Mouse (Mus musculus): ENCODE measurements around the gene Ganc.

Gene Ganc

DNA sequence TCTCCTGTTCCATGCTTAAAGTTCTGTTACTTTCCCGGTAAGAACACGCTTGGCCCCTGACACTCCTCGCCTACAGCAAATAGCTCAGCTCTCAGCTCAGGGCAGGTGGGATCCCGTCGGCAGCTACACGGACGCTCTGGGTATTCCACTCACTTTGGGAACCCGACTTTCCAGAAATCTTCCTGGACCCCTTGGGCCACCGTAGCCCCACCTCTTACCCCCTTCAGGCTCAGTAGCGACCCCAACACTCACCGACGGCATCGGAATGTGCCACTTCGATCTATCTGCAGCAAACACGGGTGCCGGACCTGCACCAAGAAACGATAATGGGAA, at the start of gene Ganc:
Gene Ganc, plus strand, starts transcription at position 244 of the 333 bp plus-strand sequence.
- in situ Hi-C loops (cut with MboI, MseI), result loop anchor here (10.0 kb wide), 1 partner anchor 571 kb away; the partner anchor contains the start of genes Tmem62 and Ubr1

DNA sequence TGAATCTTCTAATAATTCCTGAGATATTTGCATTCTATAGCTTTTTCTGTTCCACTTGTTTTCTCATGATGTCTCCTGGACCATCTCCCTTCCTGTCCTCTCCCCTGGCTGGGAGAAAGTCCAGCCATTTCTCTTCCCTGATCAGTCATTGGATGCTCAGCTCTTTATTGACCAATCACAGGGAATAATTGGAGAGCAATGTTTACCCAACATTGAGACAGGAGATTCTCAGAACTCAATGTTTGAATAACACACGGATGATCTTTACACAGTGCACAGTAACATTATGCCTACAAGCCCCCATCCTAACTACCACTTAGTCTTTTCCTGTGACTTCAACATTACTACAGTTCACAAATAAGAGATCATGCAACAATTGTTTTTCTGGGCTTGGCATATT, 43.3 kb upstream of the Ganc start:
- in situ Hi-C loops (cut with MboI, MseI), result no loop called here

DNA sequence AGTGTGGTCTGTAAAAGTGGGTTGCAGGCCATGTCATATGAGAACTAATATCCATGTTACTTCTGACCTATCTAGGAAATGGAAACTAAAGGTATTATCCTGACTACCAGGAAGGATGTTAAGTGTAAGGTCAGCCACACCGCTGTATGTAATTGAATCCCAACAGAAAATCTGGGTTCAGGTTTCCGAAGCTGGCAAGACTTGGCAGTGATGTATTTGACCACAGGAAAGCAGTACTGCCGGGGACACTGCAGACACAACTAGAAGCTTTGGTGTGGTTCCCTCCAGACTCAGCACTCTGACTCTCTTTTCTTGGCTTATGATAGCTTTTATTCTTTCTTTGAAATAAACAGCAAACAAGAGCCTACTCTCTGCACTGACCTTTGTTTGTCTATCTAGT, 37.2 kb upstream of the Ganc start:
- in situ Hi-C loops (cut with MboI, MseI), result no loop called here

DNA sequence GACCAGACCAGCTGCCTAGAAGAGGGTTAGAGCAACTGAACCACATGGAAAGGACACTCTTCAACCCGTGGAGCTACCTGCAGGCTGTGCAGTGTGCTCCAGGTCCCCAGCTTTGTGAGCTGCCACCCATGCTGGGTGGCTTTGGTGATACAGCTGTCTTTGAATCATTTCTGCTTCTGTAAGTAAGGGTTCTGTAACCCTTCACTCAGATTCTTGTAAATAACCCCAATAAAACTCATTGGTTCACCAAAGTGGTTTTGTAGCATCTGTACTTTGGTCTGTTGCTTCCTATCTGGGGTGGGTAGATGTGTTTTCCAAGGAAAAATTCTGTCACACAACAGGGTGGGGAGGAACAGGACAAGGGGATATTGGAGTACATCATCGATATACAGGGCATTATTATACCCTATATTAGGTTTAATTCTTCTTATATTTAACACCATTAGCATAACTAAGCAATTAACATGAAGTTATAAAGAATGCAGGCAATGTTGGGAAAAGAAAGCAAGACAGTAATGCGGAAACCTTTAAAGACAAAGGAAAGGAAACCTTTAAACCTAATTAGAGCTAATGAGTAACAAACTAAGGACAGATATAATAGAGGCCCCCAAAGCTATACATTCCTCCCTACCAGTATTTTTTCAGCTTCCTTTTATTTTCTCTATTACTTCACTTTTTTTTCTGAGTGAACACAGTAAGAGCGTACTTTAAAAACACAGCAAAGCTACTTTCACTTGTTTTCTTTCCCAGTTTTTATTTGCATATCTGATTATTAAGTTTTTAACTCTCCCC, 36.1 kb upstream of the Ganc start:
- in situ Hi-C loops (cut with MboI, MseI), result no loop called here

DNA sequence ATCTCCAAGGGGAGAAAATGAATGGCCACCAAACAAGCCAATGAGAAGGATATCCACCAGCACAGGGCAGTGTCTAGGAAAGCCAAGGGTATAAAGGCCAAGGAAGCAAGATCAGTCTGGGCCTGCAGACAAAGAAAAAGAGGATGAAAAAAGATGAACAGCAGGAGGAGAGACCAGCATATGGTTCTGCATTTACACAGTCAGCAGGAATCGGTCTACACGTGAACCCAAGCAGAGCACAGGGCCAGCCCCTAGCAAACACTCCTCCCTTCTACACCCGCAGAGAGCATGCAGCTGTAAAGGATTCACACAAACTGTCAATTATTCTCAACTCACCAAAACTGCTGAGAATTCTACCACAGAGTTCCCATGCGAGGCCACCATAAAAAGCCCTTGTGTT, 29.8 kb upstream of the Ganc start:
- in situ Hi-C loops (cut with MboI, MseI), result loop anchor here (10.0 kb wide), 1 partner anchor 151 kb away; no protein-coding TSS in a partner anchor

DNA sequence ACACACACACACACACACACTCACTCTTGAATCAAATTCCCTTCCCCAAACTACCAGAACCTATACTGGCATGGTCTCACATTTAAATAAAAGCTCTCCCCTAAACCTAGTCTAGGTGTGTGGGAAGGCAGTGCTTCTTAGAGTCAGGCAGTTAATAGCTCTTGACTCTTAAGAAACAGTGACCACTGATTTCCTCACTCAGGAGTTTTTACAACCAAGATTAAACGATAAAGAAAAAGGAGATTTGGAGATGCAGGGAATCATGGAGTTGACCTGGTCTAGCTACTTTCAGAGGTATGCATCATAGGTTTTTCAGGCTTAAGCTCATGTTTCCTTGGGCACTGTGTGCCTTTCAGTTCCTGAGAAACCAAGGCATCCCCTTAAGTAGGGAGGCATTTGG, 17.4 kb upstream of the Ganc start:
- in situ Hi-C loops (cut with MboI, MseI), result loop anchor here (10.0 kb wide), 1 partner anchor 1609 kb away; no protein-coding TSS in a partner anchor

DNA sequence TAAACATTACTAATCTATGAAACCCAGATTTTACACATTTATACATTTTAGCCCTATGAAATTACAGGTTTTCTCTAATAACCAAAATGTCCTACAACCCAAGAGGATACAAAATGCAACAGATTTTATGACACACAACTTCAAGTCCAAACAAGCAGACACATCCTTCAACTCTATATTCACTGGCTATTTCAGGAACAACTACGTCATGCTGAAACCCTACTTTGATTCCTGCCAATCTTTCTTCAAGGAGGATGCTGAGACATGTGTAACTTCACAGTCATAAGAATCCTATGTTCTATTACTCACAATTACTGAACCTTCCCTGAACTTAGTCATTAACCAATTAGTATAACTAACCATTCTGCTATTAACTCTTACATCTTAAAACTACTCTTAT, 16.4 kb upstream of the Ganc start:
- in situ Hi-C loops (cut with MboI, MseI), result loop anchor here (10.0 kb wide), 1 partner anchor 1608 kb away; no protein-coding TSS in a partner anchor

DNA sequence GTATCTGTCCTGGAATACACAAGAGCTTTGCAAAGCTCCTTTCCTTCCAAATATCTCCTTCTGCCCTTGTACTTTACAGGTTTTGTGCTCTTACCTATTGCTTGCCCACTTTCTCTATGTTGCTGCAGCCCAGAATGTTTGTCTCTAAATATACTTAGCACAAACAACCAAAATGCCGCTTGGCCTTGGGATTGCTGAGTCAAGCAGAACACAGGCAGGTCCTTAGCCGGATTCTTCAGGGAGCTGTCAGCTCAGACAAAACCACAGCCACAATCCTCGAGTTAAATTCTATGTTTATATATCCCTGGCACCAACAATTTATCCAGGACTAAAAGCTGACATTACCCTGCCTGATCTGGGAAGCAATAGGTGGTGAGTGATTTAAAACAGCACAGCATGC, 14.3 kb upstream of the Ganc start:
- in situ Hi-C loops (cut with MboI, MseI), result loop anchor here (10.0 kb wide), 1 partner anchor 1605 kb away; no protein-coding TSS in a partner anchor

DNA sequence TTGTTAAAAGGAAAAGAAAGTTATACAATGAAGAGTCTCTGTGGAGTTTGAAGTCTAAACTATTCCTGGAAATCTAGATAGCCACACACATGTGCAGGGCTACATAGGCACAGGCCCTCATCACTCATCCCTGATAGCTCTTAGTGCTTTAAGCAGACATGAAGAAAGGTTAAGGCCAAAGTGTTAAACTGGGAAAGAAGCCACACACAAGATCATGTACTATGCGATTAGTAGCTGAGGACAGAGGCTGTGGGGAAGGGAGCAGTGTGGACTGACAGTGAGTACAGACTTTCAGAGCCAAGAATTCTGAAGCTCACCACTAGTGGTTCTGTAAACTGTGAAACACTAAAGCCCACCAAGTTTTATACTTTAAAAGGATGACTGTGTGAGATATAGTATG, 12.8 kb upstream of the Ganc start:
- in situ Hi-C loops (cut with MboI, MseI), result no loop called here

DNA sequence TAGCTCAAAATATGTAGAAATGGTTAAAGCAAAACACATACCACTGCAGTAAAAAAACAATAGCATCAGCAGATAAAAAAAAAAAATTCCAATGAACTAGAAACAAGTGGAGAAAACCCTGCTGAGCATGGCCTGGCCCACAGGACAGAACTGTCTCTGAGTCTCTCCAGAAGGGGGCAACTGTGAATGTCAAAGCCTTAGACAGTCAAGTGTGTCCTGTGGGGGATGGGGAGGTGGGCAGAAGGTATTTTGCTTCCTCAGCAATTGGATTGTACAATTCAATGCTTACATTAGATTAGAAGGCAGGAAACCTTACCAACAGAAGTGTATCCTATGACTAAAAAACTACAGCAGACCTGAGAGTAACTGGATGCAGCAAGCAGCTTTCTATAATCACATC, 11.3 kb upstream of the Ganc start:
- in situ Hi-C loops (cut with MboI, MseI), result no loop called here

DNA sequence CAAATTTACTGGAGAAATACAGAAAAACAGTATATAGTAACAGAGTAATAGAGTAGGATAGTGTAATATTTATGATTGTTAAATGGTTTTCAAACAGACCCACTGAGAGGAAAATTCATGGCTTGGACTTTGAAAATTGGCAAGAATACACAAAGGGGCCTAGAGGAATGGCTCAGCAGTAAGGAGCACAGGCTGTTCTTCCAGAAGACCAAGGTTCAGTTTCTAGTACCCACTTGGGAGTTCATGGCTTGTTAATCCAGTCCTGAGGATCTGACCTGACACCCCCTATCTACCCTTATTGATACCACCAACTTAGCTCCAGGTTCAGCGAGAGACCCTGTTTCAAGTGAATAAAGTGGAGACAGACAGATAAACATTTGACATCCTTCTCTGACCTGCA, 5.7 kb upstream of the Ganc start:
- in situ Hi-C loops (cut with MboI, MseI), result no loop called here

DNA sequence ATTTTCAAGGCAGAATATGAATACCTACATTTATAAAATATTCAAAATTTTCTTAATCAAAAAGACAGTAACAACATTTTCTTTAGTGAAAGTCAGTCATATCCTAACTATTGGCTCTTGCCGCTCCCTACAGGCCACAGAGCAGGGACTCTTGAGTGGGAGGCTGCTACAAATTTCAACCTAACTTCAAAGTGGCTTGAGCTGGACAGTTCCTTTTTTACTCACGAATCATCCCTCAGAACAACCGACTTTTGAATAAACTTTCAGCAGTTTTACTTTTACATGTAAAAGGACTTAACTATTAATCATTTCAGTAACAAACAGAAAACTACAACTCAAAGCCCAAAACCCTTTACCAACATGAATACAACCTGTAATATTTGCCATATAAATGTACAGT, 883 bp upstream of the Ganc start:
- in situ Hi-C loops (cut with MboI, MseI), result loop anchor here (10.0 kb wide), 1 partner anchor 572 kb away; the partner anchor contains the start of genes Tmem62 and Ubr1

DNA sequence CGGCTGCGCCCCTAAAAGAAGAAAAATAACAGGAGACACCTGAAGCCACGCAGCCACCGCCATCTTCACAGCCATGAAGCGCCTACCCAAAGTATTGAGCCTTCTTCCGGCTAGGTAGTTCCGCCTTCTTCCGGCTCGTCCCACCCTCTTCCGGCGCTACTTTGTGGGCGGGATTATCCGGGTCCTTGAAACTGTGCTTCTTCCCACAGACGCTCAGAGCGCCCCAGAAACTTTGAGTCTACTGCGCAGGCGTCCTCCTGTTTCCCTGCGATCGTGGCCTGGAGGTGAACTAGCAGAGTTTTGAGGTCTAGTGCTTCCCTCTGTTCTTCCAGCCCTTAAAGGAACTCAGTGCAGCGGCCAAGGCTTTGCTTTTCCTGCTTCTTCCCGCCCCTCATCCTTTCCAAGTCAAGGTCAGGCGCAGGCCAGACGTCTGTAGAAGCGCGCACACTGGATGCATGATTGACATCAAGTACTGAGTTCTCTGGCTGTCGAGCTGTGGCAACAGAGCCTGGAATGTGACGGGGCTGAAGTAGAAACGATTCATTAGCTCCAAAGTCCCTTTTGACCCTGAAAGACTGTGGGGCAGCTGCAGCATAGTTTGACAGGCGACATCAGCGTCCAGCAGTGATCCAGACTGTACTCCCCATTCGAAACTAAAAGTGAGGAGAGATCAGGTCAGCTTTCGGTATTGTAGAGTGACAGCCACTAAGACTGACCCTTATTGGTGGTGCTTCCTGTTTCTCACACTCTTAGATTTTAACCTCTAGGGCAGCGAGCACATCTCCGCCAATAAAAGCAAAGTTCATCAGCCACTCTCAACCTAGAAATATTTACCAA, 508 bp downstream of the Ganc start, which contains the start of gene Tmem87a:
Gene Tmem87a, minus strand, starts transcription at position 128 of the 837 bp plus-strand sequence.
- in situ Hi-C loops (cut with MboI, MseI), result loop anchor here (10.0 kb wide), 1 partner anchor 571 kb away; the partner anchor contains the start of genes Tmem62 and Ubr1

DNA sequence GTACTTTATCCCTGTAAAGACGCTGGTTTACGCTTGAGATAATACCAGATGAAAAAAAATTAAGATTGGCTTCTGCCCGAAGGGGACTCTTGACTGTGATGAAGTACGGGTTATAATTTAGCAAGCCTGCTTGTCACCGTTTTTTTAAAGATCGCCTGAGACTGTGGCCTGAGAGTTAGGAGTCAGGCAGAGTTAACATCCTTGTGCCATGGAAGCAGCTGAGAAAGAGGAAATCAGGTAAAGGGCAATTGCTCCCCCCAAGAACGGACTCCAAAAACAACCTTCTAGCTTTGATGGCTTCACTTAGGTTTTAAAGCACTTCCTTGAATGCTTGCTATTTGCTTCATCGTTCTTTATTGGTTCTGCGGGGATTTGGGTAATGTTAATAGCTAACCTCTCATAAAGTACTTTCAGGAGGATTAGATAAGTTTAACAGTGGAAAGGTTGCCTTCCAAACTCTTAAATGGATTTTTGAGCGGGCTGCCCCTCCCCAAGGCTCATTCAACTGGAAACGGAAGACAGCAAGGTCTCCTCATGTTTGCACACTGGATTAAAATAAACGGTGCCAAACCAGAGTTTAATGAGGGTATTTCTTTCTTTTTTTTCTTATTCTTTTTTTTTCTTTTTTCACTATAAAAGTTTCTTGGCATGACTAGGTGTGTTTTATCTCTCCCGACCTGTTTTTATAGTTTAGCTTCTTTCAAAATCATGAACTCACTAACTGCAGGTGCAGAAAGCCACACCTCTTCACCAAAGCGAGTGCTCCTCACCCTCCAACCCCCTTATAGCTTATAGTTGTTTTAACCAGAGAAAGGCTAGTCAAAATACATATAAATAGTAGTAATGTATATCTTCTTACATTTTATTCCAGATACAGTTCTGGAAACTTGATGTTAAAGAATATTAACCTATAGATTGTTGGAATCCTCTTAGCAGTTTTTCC, 1.4 kb downstream of the Ganc start:
- in situ Hi-C loops (cut with MboI, MseI), result loop anchor here (10.0 kb wide), 1 partner anchor 570 kb away; the partner anchor contains the start of genes Tmem62 and Ubr1

DNA sequence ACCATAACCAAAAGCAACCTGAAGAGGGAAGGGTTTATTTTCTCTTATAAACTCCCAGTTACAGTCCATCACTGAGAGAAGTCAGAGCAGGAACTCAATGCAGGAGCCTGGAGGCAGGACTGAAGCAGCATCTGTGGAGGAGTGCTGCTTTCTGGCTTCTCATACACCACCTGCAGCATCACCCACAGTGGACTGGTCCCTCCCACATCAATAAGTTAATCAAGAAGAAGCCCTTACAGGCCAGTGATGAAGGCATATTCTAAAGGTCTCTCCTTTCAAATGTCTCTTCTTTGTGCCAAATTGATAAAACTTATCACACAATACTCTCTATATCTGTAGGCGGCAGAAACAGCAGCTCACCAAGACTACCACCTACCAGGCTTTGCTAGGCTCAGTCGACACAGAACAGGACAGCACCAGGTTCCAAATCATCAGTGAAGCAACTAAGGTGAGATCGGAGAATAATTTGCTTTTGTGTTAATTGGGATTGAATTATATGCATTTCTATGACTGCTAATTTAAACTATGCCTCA, 7.5 kb downstream of the Ganc start:
- in situ Hi-C loops (cut with MboI, MseI), result no loop called here

DNA sequence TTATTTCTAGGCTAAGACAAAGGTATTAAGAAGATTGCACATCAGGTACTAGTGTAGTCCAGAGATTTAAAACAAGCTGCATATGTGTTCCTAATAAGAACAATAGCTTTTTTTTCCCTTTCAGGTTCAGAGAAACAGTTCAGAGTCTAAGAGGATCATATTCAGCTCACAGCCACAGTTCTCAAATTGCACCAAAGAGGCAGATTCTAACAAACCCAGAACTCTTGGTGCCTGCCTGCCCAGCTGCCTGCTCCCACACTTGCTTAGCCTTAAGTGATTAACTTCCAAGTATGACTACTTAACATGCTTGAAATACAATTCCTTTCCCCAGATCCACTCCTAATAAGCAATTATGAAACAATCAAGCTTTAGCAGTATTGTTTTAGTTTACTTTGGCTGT, 10.4 kb downstream of the Ganc start:
- in situ Hi-C loops (cut with MboI, MseI), result no loop called here

DNA sequence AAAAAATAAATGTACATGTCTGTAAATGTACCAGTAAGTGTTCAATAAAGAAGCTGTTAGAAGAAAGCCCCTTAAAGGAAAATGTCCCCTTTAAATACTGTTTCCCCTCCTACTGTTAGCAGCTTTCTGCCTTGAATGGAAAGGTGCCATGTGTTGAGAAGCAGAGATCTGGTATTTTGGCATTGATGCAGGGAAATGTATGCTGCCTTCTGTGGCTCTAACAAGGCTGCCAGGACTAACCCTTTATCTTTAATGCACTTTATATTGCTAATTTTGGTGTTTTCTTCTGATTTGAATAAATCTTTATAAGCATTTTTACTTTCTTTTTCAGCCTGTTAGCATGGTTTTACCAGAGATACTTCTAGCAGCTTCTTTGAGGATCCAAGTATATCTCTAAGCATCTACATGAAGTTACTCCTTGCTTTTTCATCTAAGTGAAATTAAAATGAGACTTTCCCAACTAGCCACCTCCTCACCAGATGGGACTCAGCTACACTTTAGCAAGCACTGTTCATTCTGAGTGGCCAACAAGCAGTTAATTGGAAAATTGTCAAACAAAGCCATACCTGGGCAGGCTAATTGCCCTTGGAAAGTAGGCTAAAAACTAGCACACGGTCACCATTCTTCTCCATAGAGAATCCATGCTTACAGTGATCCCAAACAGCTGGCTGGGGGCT, 11.2 kb downstream of the Ganc start:
- in situ Hi-C loops (cut with MboI, MseI), result no loop called here

DNA sequence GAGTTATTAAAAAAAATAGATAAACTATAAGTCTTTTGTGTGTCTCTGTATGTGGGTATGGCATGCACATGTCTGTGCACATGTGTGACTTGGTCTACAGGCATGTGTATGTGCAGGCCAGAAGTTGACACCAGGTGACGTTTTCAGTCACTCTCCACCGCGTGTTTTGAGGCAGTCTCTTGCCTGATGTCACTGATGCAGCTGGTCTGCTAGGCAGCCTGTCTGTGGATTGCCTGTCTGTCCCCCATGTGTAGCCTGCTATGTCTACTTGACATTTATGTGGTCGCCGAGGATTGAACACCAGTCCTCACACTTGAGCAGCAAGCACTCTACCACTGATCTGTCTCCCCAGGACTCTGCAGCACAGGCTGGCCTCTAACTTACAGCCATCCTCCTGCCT, 20.7 kb downstream of the Ganc start:
- in situ Hi-C loops (cut with MboI, MseI), result no loop called here

DNA sequence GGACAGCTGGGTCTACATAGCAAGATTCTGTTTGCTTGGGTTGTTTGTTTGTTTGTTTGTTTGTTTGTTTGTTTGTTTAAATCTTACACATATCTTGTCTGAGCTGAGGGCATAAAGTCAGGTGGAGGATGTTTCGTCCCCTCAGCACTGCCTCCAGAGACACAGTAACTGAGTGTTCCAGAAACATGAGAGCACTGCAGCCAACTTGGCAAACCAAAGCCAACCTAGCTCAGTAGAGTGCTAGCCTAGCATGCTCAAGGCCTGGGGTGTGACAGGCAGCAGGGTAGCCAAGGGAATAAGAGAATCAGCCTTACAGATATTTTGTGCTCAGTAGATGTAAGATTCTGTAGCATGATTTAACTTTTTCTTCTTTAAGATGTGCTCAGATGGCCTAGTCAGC, 40.8 kb downstream of the Ganc start:
- in situ Hi-C loops (cut with MboI, MseI), result no loop called here

DNA sequence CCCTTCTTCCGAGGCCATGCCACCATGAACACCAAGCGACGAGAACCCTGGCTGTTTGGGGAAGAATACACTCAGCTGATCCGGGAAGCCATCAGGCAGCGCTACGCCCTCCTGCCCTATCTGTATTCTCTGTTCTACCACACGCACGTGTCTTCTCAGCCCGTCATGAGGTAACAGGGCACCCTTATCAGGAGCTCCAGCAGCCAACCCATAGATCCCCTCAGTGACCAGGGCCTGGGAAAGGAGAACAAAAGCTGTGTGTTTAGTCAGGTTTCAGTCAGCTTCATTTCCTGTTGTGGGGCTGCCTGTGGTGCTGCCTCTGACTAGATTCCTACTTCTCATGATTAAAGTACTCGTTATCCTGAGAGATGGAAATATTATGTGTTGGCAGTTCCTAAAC, 42.7 kb downstream of the Ganc start:
- in situ Hi-C loops (cut with MboI, MseI), result no loop called here

All from T-helper 2 cell (primary cell).